Mouse (Mus musculus) heart, embryonic 16.5 days (tissue): ENCODE results near the gene Slc25a11. TPM values are rescaled to one million over a fixed set of nuclear protein-coding genes. Genes with fewer than 3 reads are reported as not detected.

Experiments
- ATAC-seq: fragments of 200-750 bp; cut with Nextera tagmentation; replicated peaks from 2 replicates; pipeline ENCODE4 v1.8.0; 2017; ENCODE audit warnings: moderate number of reproducible peaks; ENCODE audit not compliant: insufficient read depth, low FRiP score; ENCODE audit errors: extremely low read depth
- H3K27ac ChIP-seq: fragments of 300-500 bp; sonication (generic); 2 replicates; pipeline ENCODE4 v1.5.1; 2014; ENCODE audit warnings: mild to moderate bottlenecking, low read length, control low read depth, moderate library complexity
- H3K27me3 ChIP-seq: fragments of 300-500 bp; sonication (generic); 2 replicates; pipeline ENCODE4 v1.6.1; 2014; ENCODE audit warnings: low read length, mixed read lengths; ENCODE audit not compliant: control insufficient read depth, insufficient read depth
- H3K36me3 ChIP-seq: fragments of 300-500 bp; sonication (generic); 2 replicates; pipeline ENCODE4 v1.6.1; 2014; ENCODE audit not compliant: control insufficient read depth, insufficient read depth
- H3K4me1 ChIP-seq: fragments of 300-500 bp; sonication (generic); 2 replicates; pipeline ENCODE4 v1.6.1; 2014; ENCODE audit warnings: low read length, mixed read lengths; ENCODE audit not compliant: control insufficient read depth, insufficient read depth
- H3K4me2 ChIP-seq: fragments of 300-500 bp; sonication (generic); 2 replicates; pipeline ENCODE4 v1.6.1; 2014; ENCODE audit warnings: low read depth, mild to moderate bottlenecking, control low read depth, low read length
- H3K4me3 ChIP-seq: fragments of 300-500 bp; sonication (generic); 2 replicates; pipeline ENCODE4 v1.5.1; 2014; ENCODE audit warnings: mild to moderate bottlenecking, control low read depth, low read length
- H3K9ac ChIP-seq: fragments of 300-500 bp; sonication (generic); 2 replicates; pipeline ENCODE4 v1.6.1; 2014; ENCODE audit warnings: low read length, control low read depth
- H3K9me3 ChIP-seq: fragments of 300-500 bp; sonication (generic); replicated peaks from 2 replicates; pipeline ENCODE4 v1.6.1; 2016; ENCODE audit warnings: low read length; ENCODE audit not compliant: control insufficient read depth
- WGBS: fragments of 180-500 bp; shearing (Covaris S2); extraction: QIAGEN DNeasy Blood & Tissue Kit; methylation state at CpG from one replicate; pipeline ENCODE4 v1.1.7; 2014; 5-methylcytosine and 5-hydroxymethylcytosine counted together
- polyA plus RNA-seq: library from polyadenylated mRNA; unstranded; fragments of >200 nt; fragmentation: Nextera tagmentation; extraction: Ambion mirVana; gene quantifications from 2 replicates; pipeline ENCODE4 v1.2.1, GENCODE M21; 2015

The Slc25a11 gene
- 346 and 351 TPM in 2 replicates for polyA plus RNA-seq

GRCm38 (mm10) chr11:70646691-70647650 is at the start of gene Slc25a11, which contains the start of gene Rnf167:
Gene Slc25a11, minus strand, starts transcription at chr11:70647479.
Gene Rnf167, plus strand, starts transcription at chr11:70647235.
- H3K4me2 ChIP-seq: peak within 1 kb of the TSS; percentile 89
- H3K9ac ChIP-seq: peak within 1 kb of the TSS; percentile 88
- WGBS: under 1% methylated on average over 63 of the region's 63 CpGs
- peaks cover 50% of the 10 kb centered on the region for H3K36me3 ChIP-seq
- H3K27ac ChIP-seq: peak within 1 kb of the TSS; percentile 97
- peak; percentile 91 for ATAC-seq
- peaks cover 42% of the 10 kb centered on the region for H3K4me1 ChIP-seq
- no peaks in the 10 kb centered on the region for H3K9me3 ChIP-seq
- no peaks in the 10 kb centered on the region for H3K27me3 ChIP-seq
- peak within 1 kb of the TSS; percentile 77 for H3K4me3 ChIP-seq

GRCm38 (mm10) chr11:70693504-70693903 is 46.2 kb upstream of the Slc25a11 start:
- H3K27me3 ChIP-seq: no peaks in the 10 kb centered on the region
- 41% methylated on average over 3 of the region's 3 CpGs for WGBS
- H3K4me1 ChIP-seq: peaks cover 11% of the 10 kb centered on the region
- H3K27ac ChIP-seq: no peak overlapping the region
- H3K9me3 ChIP-seq: no peaks in the 10 kb centered on the region
- ATAC-seq: no peak
- no peak overlapping the region for H3K4me3 ChIP-seq
- no peak overlapping the region for H3K4me2 ChIP-seq
- no peaks in the 10 kb centered on the region for H3K36me3 ChIP-seq
- H3K9ac ChIP-seq: no peak overlapping the region

- Histone ChIP-seq H3K4me2 (no peak overlapping the region), H3K4me1 (peaks cover 23% of the 10 kb centered on the region), H3K9me3 (no peaks in the 10 kb centered on the region), H3K4me3 (no peak overlapping the region), H3K9ac (no peak overlapping the region), H3K27me3 (no peaks in the 10 kb centered on the region), H3K36me3 (peaks cover 4% of the 10 kb centered on the region; the same call in 1 of the 2 replicates), H3K27ac (no peak overlapping the region)
- ATAC-seq: no peak
- 40% methylated on average over 4 of the region's 4 CpGs for WGBS
These were observed 42.3 kb upstream of the Slc25a11 start for GRCm38 (mm10) chr11:70689578-70689977.

- 16% methylated on average over 8 of the region's 8 CpGs for WGBS
These were observed 41.1 kb upstream of the Slc25a11 start for GRCm38 (mm10) chr11:70688372-70688771.

GRCm38 (mm10) chr11:70687601-70688199 is 40.4 kb upstream of the Slc25a11 start, which contains the start of gene Camta2:
Gene Camta2, minus strand, starts transcription at chr11:70688105.
- ATAC-seq: peak; percentile 86
- Histone ChIP-seq H3K4me2 (peak within 1 kb of the TSS; percentile 93), H3K36me3 (peaks cover 11% of the 10 kb centered on the region; the same call in 1 of the 2 replicates), H3K27ac (peak within 1 kb of the TSS; percentile 92), H3K9ac (peak within 1 kb of the TSS; percentile 92), H3K4me1 (peaks cover 23% of the 10 kb centered on the region), H3K9me3 (no peaks in the 10 kb centered on the region), H3K27me3 (no peaks in the 10 kb centered on the region), H3K4me3 (peak within 1 kb of the TSS; percentile 86)
- under 1% methylated on average over 55 of the region's 55 CpGs for WGBS

More at GRCm38 (mm10) chr11:70688372-70688771, 41.1 kb upstream of the Slc25a11 start:
- Histone ChIP-seq H3K27me3 (no peaks in the 10 kb centered on the region), H3K27ac (peak overlapping the region; percentile 92), H3K36me3 (peaks cover 11% of the 10 kb centered on the region; the same call in 1 of the 2 replicates), H3K4me2 (peak overlapping the region; percentile 93), H3K4me3 (peak overlapping the region; percentile 86), H3K9me3 (no peaks in the 10 kb centered on the region), H3K9ac (peak overlapping the region; percentile 92), H3K4me1 (peaks cover 23% of the 10 kb centered on the region)
- no peak for ATAC-seq

GRCm38 (mm10) chr11:70686901-70687566 is 39.8 kb upstream of the Slc25a11 start:
- peak; percentile 47 for ATAC-seq
- Histone ChIP-seq H3K4me2 (peak overlapping the region; percentile 93), H3K27ac (peak overlapping the region; percentile 92), H3K4me3 (peak overlapping the region; percentile 86), H3K27me3 (no peaks in the 10 kb centered on the region), H3K4me1 (peaks cover 27% of the 10 kb centered on the region), H3K9me3 (no peaks in the 10 kb centered on the region), H3K9ac (peak overlapping the region; percentile 92), H3K36me3 (peaks cover 11% of the 10 kb centered on the region; the same call in 1 of the 2 replicates)
- 3% methylated on average over 16 of the region's 16 CpGs for WGBS

- no peak overlapping the region for H3K9ac ChIP-seq
- H3K4me3 ChIP-seq: no peak overlapping the region
- ATAC-seq: no peak
- peaks cover 19% of the 10 kb centered on the region; the same call in 1 of the 2 replicates for H3K36me3 ChIP-seq
- no peaks in the 10 kb centered on the region for H3K9me3 ChIP-seq
- no peak overlapping the region for H3K4me2 ChIP-seq
- H3K4me1 ChIP-seq: peaks cover 19% of the 10 kb centered on the region
- H3K27me3 ChIP-seq: no peaks in the 10 kb centered on the region
- WGBS: 83% methylated on average over 5 of the region's 5 CpGs
- no peak overlapping the region for H3K27ac ChIP-seq
These were observed 36.4 kb upstream of the Slc25a11 start for GRCm38 (mm10) chr11:70683640-70684039.

GRCm38 (mm10) chr11:70681897-70682581 is 34.8 kb upstream of the Slc25a11 start:
- no peak overlapping the region for H3K4me3 ChIP-seq
- peak overlapping the region; percentile 46 for H3K9ac ChIP-seq
- 35% methylated on average over 11 of the region's 11 CpGs for WGBS
- no peaks in the 10 kb centered on the region for H3K27me3 ChIP-seq
- H3K9me3 ChIP-seq: no peaks in the 10 kb centered on the region
- H3K27ac ChIP-seq: no peak overlapping the region
- peak overlapping the region; percentile 28; the same call in 1 of the 2 replicates for H3K4me2 ChIP-seq
- H3K4me1 ChIP-seq: peaks cover 11% of the 10 kb centered on the region
- peak; percentile 67; the same call in 1 of the 2 replicates for ATAC-seq
- peaks cover 19% of the 10 kb centered on the region; the same call in 1 of the 2 replicates for H3K36me3 ChIP-seq
